Mouse (Mus musculus): ENCODE results near the gene Slc16a1. TPM values are rescaled to one million over a fixed set of nuclear protein-coding genes. Genes with fewer than 3 reads are reported as not detected.
A peak's percentile ranks its signal among the peaks of the same experiment; 100 is the strongest.

The Slc16a1 gene
- polyA plus RNA-seq, 1 experiment from 2014 or later: 76.5 TPM

GRCm38 (mm10) chr3:104643810-104644270 is 5.4 kb downstream of the Slc16a1 start:
- no peak overlapping the region for H3K4me3 ChIP-seq
- 14% methylated on average over 2 of the region's 2 CpGs for whole genome bisulfite sequencing
- H3K9me3 ChIP-seq: no peaks in the 10 kb centered on the region
- DNase-seq (ENCODE audit: low spot score): peak; percentile 83
- no peak overlapping the region for H3K27ac ChIP-seq
- H3K4me1 ChIP-seq: peaks cover 12% of the 10 kb centered on the region
- no peaks in the 10 kb centered on the region for H3K27me3 ChIP-seq (ENCODE audit: insufficient read depth, poor library complexity, severe bottlenecking)
- H3K36me3 ChIP-seq: no peaks in the 10 kb centered on the region

- peaks cover 10% of the 10 kb centered on the region; the same call in 1 of the 2 replicates for H3K4me1 ChIP-seq
- no peaks in the 10 kb centered on the region for H3K9me3 ChIP-seq
- no peaks in the 10 kb centered on the region for H3K36me3 ChIP-seq
- H3K27ac ChIP-seq: no peak overlapping the region
- H3K27me3 ChIP-seq (ENCODE audit: insufficient read depth, poor library complexity, severe bottlenecking): no peaks in the 10 kb centered on the region
- WGBS: 91% methylated on average over 1 of the region's 1 CpGs
- DNase-seq (ENCODE audit: low spot score): no peak
- H3K4me3 ChIP-seq: no peak overlapping the region
Measured at GRCm38 (mm10) chr3:104644371-104644770, 5.9 kb downstream of the Slc16a1 start.

GRCm38 (mm10) chr3:104654219-104654618 is 15.8 kb downstream of the Slc16a1 start:
- no peaks in the 10 kb centered on the region for H3K27me3 ChIP-seq (ENCODE audit: insufficient read depth, poor library complexity, severe bottlenecking)
- peaks cover 6% of the 10 kb centered on the region; the same call in 1 of the 2 replicates for H3K4me1 ChIP-seq
- peaks cover 71% of the 10 kb centered on the region for H3K36me3 ChIP-seq
- WGBS: 72% methylated on average over 4 of the region's 4 CpGs
- H3K9me3 ChIP-seq: no peaks in the 10 kb centered on the region
- no peak overlapping the region for H3K4me3 ChIP-seq
- no peak for DNase-seq (ENCODE audit: low spot score)
- no peak overlapping the region for H3K27ac ChIP-seq

GRCm38 (mm10) chr3:104654921-104655320 is 16.5 kb downstream of the Slc16a1 start:
- WGBS: 81% methylated on average over 4 of the region's 4 CpGs
- no peak overlapping the region for H3K4me3 ChIP-seq
- peaks cover 71% of the 10 kb centered on the region for H3K36me3 ChIP-seq
- no peak overlapping the region for H3K27ac ChIP-seq
- DNase-seq (ENCODE audit: low spot score): no peak
- no peaks in the 10 kb centered on the region for H3K9me3 ChIP-seq
- no peaks in the 10 kb centered on the region for H3K27me3 ChIP-seq (ENCODE audit: insufficient read depth, poor library complexity, severe bottlenecking)
- H3K4me1 ChIP-seq: peaks cover 6% of the 10 kb centered on the region; the same call in 1 of the 2 replicates

- H3K27me3 ChIP-seq (ENCODE audit: insufficient read depth, poor library complexity, severe bottlenecking): no peaks in the 10 kb centered on the region
- H3K36me3 ChIP-seq: peaks cover 42% of the 10 kb centered on the region
- no peak overlapping the region for H3K27ac ChIP-seq
- no peak for DNase-seq (ENCODE audit: low spot score)
- H3K4me3 ChIP-seq: no peak overlapping the region
- H3K4me1 ChIP-seq: peaks cover 29% of the 10 kb centered on the region
- 83% methylated on average over 2 of the region's 2 CpGs for WGBS
- no peaks in the 10 kb centered on the region for H3K9me3 ChIP-seq
Measured at GRCm38 (mm10) chr3:104658706-104659105, 20.2 kb downstream of the Slc16a1 start.

- no peaks in the 10 kb centered on the region for H3K27me3 ChIP-seq (ENCODE audit: insufficient read depth, poor library complexity, severe bottlenecking)
- H3K4me3 ChIP-seq: no peak overlapping the region
- peaks cover 23% of the 10 kb centered on the region for H3K4me1 ChIP-seq
- WGBS: 74% methylated on average over 4 of the region's 4 CpGs
- H3K27ac ChIP-seq: no peak overlapping the region
- peaks cover 32% of the 10 kb centered on the region for H3K36me3 ChIP-seq
- H3K9me3 ChIP-seq: no peaks in the 10 kb centered on the region
- DNase-seq (ENCODE audit: low spot score): no peak
Measured at GRCm38 (mm10) chr3:104659758-104660157, 21.3 kb downstream of the Slc16a1 start.

- H3K27ac ChIP-seq: no peak overlapping the region
- no peaks in the 10 kb centered on the region for H3K9me3 ChIP-seq
- DNase-seq (ENCODE audit: low spot score): no peak
- no peak overlapping the region for H3K4me3 ChIP-seq
- H3K4me1 ChIP-seq: peaks cover 22% of the 10 kb centered on the region
- WGBS: 55% methylated on average over 3 of the region's 3 CpGs
- H3K36me3 ChIP-seq: peaks cover 26% of the 10 kb centered on the region
- no peaks in the 10 kb centered on the region for H3K27me3 ChIP-seq (ENCODE audit: insufficient read depth, poor library complexity, severe bottlenecking)
Measured at GRCm38 (mm10) chr3:104660522-104660921, 22.1 kb downstream of the Slc16a1 start.

DNA sequence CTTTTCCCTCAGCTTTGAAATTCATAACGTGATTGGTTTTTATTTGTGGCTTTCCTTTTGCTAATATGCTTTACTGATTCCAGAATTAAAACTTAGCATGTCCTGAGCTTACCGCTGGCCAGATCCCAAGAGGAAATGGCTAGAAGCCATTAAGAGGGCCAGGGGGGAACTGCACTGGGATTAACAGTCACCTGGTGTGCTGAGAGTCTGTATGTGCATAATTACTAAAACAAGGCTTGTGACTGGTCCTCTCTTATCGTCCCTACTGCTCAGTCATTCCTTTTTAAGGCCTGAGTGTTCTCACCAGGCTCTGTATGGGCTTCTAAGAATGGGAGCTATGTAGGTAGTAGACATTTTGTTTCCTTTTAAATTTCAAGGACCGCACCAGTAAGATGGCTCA is 23.5 kb downstream of the Slc16a1 start:
- H3K4me3 ChIP-seq: no peak overlapping the region
- H3K4me1 ChIP-seq: peaks cover 23% of the 10 kb centered on the region
- 51% methylated on average over 4 of the region's 4 CpGs for WGBS
- H3K27me3 ChIP-seq (ENCODE audit: insufficient read depth, poor library complexity, severe bottlenecking): no peaks in the 10 kb centered on the region
- peak overlapping the region; percentile 62 for H3K27ac ChIP-seq
- no peaks in the 10 kb centered on the region for H3K9me3 ChIP-seq
- H3K36me3 ChIP-seq: peaks cover 15% of the 10 kb centered on the region; the same call in 1 of the 2 replicates
- no peak for DNase-seq (ENCODE audit: low spot score)

DNA sequence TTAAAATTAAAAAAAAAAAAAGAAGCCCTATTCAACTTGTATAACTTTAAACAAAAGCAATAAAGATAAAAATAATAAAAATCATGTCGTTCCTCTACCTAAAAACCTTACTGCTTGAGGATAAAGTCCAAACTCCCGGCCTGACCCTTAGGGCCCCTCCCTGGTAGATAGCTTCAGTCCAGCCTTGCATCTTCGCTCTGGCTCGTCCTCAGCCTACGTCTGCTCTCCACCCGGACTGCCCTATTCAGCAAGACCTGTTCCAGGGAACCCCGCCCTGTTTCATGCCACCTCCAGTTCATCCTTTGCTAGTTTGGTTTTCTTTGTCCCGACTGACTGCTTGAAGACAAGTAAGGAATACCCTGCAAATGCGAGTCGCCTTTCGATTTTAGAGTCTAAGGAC is 24.5 kb downstream of the Slc16a1 start:
- H3K27me3 ChIP-seq (ENCODE audit: insufficient read depth, poor library complexity, severe bottlenecking): no peaks in the 10 kb centered on the region
- H3K9me3 ChIP-seq: no peaks in the 10 kb centered on the region
- peaks cover 32% of the 10 kb centered on the region for H3K4me1 ChIP-seq
- no peak for DNase-seq (ENCODE audit: low spot score)
- H3K27ac ChIP-seq: no peak overlapping the region
- H3K4me3 ChIP-seq: no peak overlapping the region
- WGBS: 80% methylated on average over 11 of the region's 11 CpGs
- H3K36me3 ChIP-seq: peaks cover 8% of the 10 kb centered on the region; the same call in 1 of the 2 replicates

DNA sequence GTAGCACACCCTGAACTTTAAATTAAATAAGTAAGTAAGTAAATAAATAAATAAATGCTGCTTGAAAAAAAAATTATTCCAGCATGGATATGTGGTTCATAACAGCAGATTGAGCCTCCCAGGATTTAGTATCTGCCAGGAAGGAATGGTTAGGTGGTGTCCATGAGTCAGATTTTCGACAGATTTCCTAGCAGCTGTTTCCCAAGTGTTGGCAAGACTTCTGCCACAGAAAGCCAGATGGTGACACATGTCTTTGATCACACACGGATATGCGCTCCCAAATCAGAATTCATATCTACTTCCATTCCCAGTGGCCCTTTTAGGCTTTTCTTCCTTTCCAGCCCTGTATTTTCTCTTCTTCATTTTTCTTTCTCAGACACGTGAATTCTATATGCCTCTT is 28.5 kb downstream of the Slc16a1 start:
- no peaks in the 10 kb centered on the region for H3K9me3 ChIP-seq
- DNase-seq (ENCODE audit: low spot score): no peak
- H3K4me1 ChIP-seq: peaks cover 42% of the 10 kb centered on the region
- H3K4me3 ChIP-seq: no peak overlapping the region
- WGBS: 61% methylated on average over 4 of the region's 4 CpGs
- H3K27ac ChIP-seq: peak overlapping the region; percentile 56; the same call in 1 of the 2 replicates
- H3K36me3 ChIP-seq: no peaks in the 10 kb centered on the region
- no peaks in the 10 kb centered on the region for H3K27me3 ChIP-seq (ENCODE audit: insufficient read depth, poor library complexity, severe bottlenecking)

GRCm38 (mm10) chr3:104667451-104667850 is 29.0 kb downstream of the Slc16a1 start:
- WGBS: 26% methylated on average over 10 of the region's 10 CpGs
- no peak overlapping the region for H3K4me3 ChIP-seq
- peak; percentile 82 for DNase-seq (ENCODE audit: low spot score)
- H3K4me1 ChIP-seq: peaks cover 43% of the 10 kb centered on the region
- no peaks in the 10 kb centered on the region for H3K9me3 ChIP-seq
- peak overlapping the region; percentile 56; the same call in 1 of the 2 replicates for H3K27ac ChIP-seq
- no peaks in the 10 kb centered on the region for H3K27me3 ChIP-seq (ENCODE audit: insufficient read depth, poor library complexity, severe bottlenecking)
- no peaks in the 10 kb centered on the region for H3K36me3 ChIP-seq

GRCm38 (mm10) chr3:104668989-104669388 is 30.5 kb downstream of the Slc16a1 start:
- Histone ChIP-seq H3K27ac (no peak overlapping the region), H3K4me1 (peaks cover 43% of the 10 kb centered on the region), H3K36me3 (no peaks in the 10 kb centered on the region), H3K9me3 (no peaks in the 10 kb centered on the region), H3K4me3 (no peak overlapping the region), H3K27me3 (ENCODE audit: insufficient read depth, poor library complexity, severe bottlenecking) (no peaks in the 10 kb centered on the region)
- DNase-seq (ENCODE audit: low spot score): no peak
- 91% methylated on average over 5 of the region's 5 CpGs for WGBS

DNA sequence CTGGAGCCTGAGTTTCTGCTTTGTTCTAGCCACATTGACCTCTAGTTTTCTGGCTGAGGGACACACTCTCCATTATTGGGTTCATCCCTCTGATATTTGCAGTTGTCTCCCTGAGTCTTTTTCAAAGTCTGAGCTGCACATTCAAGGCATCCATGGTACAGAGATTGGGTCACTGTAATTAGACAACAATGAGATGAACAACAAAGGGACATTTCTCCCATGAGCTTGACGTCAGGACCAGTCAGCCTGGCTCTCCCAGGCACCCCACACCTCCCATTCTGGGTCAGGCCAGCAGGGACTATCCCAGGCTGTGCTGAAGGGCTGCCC is 31.4 kb downstream of the Slc16a1 start:
- DNase-seq (ENCODE audit: low spot score): no peak
- Histone ChIP-seq H3K9me3 (no peaks in the 10 kb centered on the region), H3K4me1 (peaks cover 51% of the 10 kb centered on the region), H3K36me3 (no peaks in the 10 kb centered on the region), H3K27ac (peak overlapping the region; percentile 78), H3K4me3 (no peak overlapping the region), H3K27me3 (ENCODE audit: insufficient read depth, poor library complexity, severe bottlenecking) (no peaks in the 10 kb centered on the region)
- WGBS: 35% methylated on average over 1 of the region's 1 CpGs

Data from heart, embryonic 10.5 days (tissue).